Mouse (Mus musculus) C2C12 (cell line): ENCODE results near the gene Nrk. TPM values are rescaled to one million over a fixed set of nuclear protein-coding genes. Genes with fewer than 3 reads are reported as not detected.

ENCODE experiments used
- H3K27me3 ChIP-seq: one replicate; pipeline ENCODE4 v1.6.1; 2011; ENCODE audit not compliant: control insufficient read depth, insufficient read depth, insufficient read length
- H3K36me3 ChIP-seq: one replicate; pipeline ENCODE4 v1.6.1; 2011; ENCODE audit not compliant: control insufficient read depth, insufficient read depth
- H3K4me3 ChIP-seq: one replicate; pipeline ENCODE4 v1.5.1; 2011; ENCODE audit warnings: mild to moderate bottlenecking, control low read depth; ENCODE audit not compliant: poor library complexity, insufficient read depth, severe bottlenecking
- H3K79me2 ChIP-seq: one replicate; pipeline ENCODE4 v1.6.1; 2011; ENCODE audit not compliant: control insufficient read depth, insufficient read depth
- H3K79me3 ChIP-seq: one replicate; pipeline ENCODE4 v1.6.1; 2011; ENCODE audit warnings: low read depth, control low read depth
- H3ac ChIP-seq: one replicate; pipeline ENCODE3; 2011; ENCODE audit warnings: low read depth; ENCODE audit not compliant: control insufficient read depth, insufficient read length
- CEBPB ChIP-seq: IDR thresholded peaks from one replicate; pipeline ENCODE4 v1.6.1; 2011; ENCODE audit warnings: low read depth, mild to moderate bottlenecking, control low read depth, moderate library complexity
- CTCF ChIP-seq: IDR thresholded peaks from one replicate; pipeline ENCODE4 v1.5.1; 2011; ENCODE audit not compliant: control insufficient read depth, insufficient read depth, insufficient read length
- FOSL1 ChIP-seq: IDR thresholded peaks from one replicate; pipeline ENCODE4 v1.8.0; 2011; ENCODE audit warnings: mild to moderate bottlenecking, low read length; ENCODE audit not compliant: poor library complexity, insufficient read depth, severe bottlenecking
- MAX ChIP-seq: IDR thresholded peaks from one replicate; pipeline ENCODE4 v1.6.1; 2011; ENCODE audit warnings: mild to moderate bottlenecking, control low read depth
- MYOD1 ChIP-seq: IDR thresholded peaks from one replicate; pipeline ENCODE4 v1.6.1; 2011; ENCODE audit warnings: low read depth; ENCODE audit not compliant: control insufficient read depth, insufficient read length
- MYOG ChIP-seq: IDR thresholded peaks from one replicate; pipeline ENCODE4 v1.6.1; 2011; ENCODE audit not compliant: control insufficient read depth, insufficient read length; ENCODE audit errors: extremely low read depth
- USF1 ChIP-seq: IDR thresholded peaks from one replicate; pipeline ENCODE4 v1.6.1; 2011; ENCODE audit warnings: low read depth, mild to moderate bottlenecking, control low read depth, moderate library complexity
- long read RNA-seq, 2 experiments: library from polyadenylated mRNA; unstranded; transcript quantifications; one replicate each; pipeline ENCODE4 v2.0.0; 2019 to 2020
- polyA plus RNA-seq: library from polyadenylated mRNA; unstranded; fragments of >200 nt; fragmentation: generic; extraction: Trizol; gene quantifications from one replicate; pipeline ENCODE4 v1.2.1, GENCODE M21; 2012; ENCODE audit warnings: missing spikeins

Nrk gene
- polyA plus RNA-seq, result under 0.01 TPM
- long read RNA-seq, experiment 1, result 0 reads
- long read RNA-seq, experiment 2, result 0 reads

DNA sequence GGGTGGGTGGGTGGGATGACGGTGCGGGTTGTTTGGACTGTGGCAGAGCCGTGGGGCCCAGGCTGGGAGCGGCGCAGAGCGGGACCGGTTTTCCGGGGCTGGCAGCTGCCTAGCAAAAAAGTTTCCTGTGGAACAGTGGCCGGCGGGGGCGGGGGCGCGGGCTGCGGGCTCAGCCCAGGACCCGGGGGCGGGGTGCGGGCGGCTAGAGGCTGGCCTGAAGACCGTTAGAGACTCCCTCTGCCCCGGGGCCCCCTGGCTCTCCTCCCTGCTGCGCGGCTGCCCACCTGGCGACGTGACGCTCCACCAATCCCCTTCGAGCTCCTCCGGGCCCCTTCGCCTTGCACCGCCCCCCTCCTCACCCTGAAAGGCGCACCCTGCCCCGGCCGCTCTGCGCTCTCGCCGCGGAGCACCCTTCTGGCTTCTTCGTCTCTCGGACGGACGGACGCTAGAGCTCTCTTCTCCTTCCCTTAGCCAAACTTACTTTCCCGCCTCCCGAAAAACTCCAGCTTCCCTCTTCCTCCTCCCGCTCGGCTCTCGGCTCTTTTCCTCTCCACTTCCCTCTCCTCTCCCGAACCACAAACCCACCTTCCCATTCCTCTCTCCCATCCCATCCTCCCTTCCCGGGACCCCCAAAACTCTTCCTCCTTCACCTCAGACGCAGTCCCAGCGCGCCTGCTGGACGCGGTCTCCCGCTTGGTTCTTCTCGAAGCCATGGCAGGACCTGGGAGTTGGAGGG lies at the start of gene Nrk:
Gene Nrk (plus strand): TSS at position 390 of the 736 bp plus-strand sequence.
- H3K79me3 ChIP-seq, result no peaks in the 10 kb centered on the region
- no peak for TF ChIP-seq MAX
- no peak for TF ChIP-seq MYOD1
- H3K4me3 ChIP-seq, result no peak within 1 kb of the TSS
- peak within 1 kb of the TSS; percentile 23 for H3ac ChIP-seq
- no peaks in the 10 kb centered on the region for H3K36me3 ChIP-seq
- no peaks in the 10 kb centered on the region for H3K79me2 ChIP-seq
- H3K27me3 ChIP-seq, result peaks cover 7% of the 10 kb centered on the region

GRCm38 (mm10) chrX:138913366-138913765 lies 864 bp upstream of the Nrk start:
- peaks cover 7% of the 10 kb centered on the region for H3K27me3 ChIP-seq
- no peak for TF ChIP-seq CTCF
- H3K4me3 ChIP-seq, result no peak overlapping the region
- H3K36me3 ChIP-seq, result no peaks in the 10 kb centered on the region
- no peaks in the 10 kb centered on the region for H3K79me2 ChIP-seq
- H3ac ChIP-seq, result no peak overlapping the region
- H3K79me3 ChIP-seq, result no peaks in the 10 kb centered on the region

DNA sequence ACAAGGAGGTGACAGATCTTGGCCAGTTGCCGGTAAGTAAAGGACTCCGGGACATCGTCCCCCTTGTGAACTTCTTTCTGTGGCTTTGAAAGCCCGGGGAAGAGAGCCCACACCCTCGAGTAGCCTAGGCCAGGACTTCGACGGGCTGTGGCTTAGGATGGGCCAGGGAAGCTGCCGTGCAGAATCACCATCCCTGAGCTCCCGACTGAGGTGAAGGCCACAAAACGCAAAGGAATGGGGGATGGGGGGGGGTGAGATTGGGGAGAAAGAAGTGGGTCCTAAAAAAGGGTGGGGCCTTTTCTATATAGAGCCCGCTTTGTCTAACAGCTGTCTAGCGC lies 516 bp downstream of the Nrk start:
- H3K36me3 ChIP-seq, result no peaks in the 10 kb centered on the region
- TF ChIP-seq CTCF, result no peak
- no peak for TF ChIP-seq FOSL1
- no peak for TF ChIP-seq MYOG
- no peak for TF ChIP-seq CEBPB
- TF ChIP-seq MYOD1, result no peak
- no peak for TF ChIP-seq USF1
- TF ChIP-seq MAX, result no peak
- H3K79me3 ChIP-seq, result no peaks in the 10 kb centered on the region
- no peaks in the 10 kb centered on the region for H3K79me2 ChIP-seq
- H3K27me3 ChIP-seq, result peaks cover 7% of the 10 kb centered on the region
- no peak overlapping the region for H3K4me3 ChIP-seq
- no peak overlapping the region for H3ac ChIP-seq

GRCm38 (mm10) chrX:138919030-138919429 lies 4.8 kb downstream of the Nrk start:
- H3K36me3 ChIP-seq, result no peaks in the 10 kb centered on the region
- H3K4me3 ChIP-seq, result no peak overlapping the region
- TF ChIP-seq USF1 (no peak), CTCF (no peak), MYOG (no peak), FOSL1 (no peak), MYOD1 (no peak), CEBPB (no peak), MAX (no peak)
- H3K79me3 ChIP-seq, result no peaks in the 10 kb centered on the region
- peaks cover 7% of the 10 kb centered on the region for H3K27me3 ChIP-seq
- H3ac ChIP-seq, result no peak overlapping the region
- no peaks in the 10 kb centered on the region for H3K79me2 ChIP-seq

DNA sequence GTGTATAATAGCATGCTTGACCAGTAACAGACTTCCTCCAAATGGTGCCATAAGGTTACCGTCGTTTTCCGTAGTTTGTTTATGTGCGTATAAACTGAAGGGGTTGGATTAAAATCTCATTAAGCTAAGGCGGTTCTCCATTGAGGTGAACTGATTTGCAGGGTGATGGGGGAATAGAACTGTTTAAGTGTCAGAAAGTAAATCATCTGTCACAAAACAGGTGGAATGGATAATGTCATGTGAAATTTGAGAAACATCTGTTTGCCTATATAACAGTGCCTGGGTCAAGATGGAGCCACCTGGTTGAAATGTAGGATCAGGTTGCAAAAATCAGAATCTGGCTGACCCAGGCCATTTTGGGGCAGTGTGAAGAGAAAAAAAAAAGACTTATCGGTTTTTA lies 29.7 kb downstream of the Nrk start:
- Histone ChIP-seq H3K27me3 (no peaks in the 10 kb centered on the region), H3K79me3 (no peaks in the 10 kb centered on the region), H3ac (no peak overlapping the region), H3K4me3 (no peak overlapping the region), H3K79me2 (no peaks in the 10 kb centered on the region), H3K36me3 (no peaks in the 10 kb centered on the region)
- TF ChIP-seq FOSL1, result no peak
- no peak for TF ChIP-seq MYOD1
- TF ChIP-seq CTCF, result no peak
- TF ChIP-seq MYOG, result no peak
- no peak for TF ChIP-seq USF1
- no peak for TF ChIP-seq CEBPB
- no peak for TF ChIP-seq MAX

DNA sequence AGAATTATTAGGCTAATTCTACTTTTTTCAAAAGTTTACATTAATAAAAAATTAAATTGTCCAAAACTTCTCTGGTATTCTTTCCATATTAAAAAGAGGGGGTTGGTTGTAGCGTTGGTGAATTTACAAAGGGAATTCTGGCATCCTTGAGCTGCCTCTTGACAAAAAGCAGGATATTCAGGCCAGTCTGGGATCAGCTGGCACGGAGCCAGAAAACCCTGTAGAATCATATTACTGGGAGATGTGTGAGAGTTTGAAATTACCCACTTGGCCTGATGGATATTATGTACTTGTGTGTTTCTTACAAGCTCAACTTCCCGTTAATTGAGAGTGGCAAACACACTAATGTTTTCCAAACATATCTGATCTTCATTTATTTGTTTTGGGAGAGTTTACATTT lies 46.5 kb downstream of the Nrk start:
- H3K79me3 ChIP-seq, result no peaks in the 10 kb centered on the region
- no peaks in the 10 kb centered on the region for H3K36me3 ChIP-seq
- H3K79me2 ChIP-seq, result no peaks in the 10 kb centered on the region
- H3K27me3 ChIP-seq, result no peaks in the 10 kb centered on the region
- no peak overlapping the region for H3ac ChIP-seq
- H3K4me3 ChIP-seq, result no peak overlapping the region
- no peak for TF ChIP-seq MYOG
- TF ChIP-seq MYOD1, result no peak
- no peak for TF ChIP-seq FOSL1
- TF ChIP-seq CTCF, result no peak
- no peak for TF ChIP-seq USF1
- TF ChIP-seq MAX, result no peak
- no peak for TF ChIP-seq CEBPB
